Mouse (Mus musculus): ENCODE measurements around the gene Gpr157.
"Not testable (repeated sequence)": the region's sequence is repeated elsewhere in the genome, so short reads cannot be mapped to it uniquely, and the experiment has no call there.

Gene Gpr157

DNA sequence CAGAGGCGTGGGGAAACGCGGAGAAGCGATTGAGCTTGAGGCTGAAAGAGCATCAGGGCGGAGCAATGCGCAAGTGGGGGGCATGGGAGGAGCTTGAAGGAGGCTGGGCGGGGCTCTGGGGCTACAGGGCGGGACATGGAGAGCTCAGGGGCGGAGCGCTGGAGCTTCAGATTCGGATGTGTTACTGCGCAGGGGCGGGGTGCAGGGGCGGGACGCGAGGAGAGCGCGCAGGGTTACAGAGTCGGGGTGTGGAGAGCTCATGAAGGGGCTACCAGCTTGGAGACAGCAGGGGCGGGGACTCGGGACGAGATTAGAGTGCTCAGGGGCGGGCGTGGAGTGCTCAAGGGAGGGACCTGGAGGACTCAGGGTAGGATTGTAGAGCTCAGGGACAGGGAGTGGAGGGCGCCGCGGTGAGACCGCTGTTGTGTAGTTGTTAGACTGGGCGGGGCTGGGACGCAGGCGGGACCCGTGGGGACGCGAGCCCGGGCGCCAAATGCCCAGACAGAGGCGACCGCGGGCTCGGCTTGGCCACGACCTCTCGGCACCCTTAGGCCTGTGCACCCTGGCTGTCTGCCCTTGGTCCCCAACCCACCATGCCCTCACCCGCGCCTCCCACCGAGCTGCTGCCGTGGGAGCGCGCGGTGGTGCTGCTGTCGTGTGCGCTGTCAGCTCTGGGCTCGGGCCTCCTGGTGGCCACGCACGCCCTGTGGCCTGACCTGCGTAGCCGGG, at the start of gene Gpr157:
Gpr157 (plus strand) TSS at position 205 of the 729 bp plus-strand sequence.
- DNase-seq, result peak; percentile 97

DNA sequence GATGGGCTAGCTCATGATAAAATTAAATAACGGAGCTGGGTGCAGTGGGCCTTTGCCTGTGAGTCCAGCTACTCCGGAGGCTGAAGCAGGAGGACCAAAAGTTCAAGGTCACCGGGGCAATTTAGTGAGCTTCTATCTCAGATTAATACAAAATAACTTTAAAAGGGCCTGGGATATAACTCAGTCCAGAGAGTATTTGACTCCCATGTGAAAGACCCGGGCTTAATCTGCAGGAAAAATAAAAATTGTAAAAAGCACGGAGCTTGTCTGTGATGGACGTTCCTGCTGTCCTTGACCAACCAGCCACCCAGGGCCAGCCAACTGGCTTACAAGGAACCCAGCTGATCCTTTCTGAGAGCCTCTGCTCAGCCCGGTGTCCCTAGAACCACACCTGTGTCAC, 48.6 kb upstream of the Gpr157 start:
- no peak for DNase-seq

DNA sequence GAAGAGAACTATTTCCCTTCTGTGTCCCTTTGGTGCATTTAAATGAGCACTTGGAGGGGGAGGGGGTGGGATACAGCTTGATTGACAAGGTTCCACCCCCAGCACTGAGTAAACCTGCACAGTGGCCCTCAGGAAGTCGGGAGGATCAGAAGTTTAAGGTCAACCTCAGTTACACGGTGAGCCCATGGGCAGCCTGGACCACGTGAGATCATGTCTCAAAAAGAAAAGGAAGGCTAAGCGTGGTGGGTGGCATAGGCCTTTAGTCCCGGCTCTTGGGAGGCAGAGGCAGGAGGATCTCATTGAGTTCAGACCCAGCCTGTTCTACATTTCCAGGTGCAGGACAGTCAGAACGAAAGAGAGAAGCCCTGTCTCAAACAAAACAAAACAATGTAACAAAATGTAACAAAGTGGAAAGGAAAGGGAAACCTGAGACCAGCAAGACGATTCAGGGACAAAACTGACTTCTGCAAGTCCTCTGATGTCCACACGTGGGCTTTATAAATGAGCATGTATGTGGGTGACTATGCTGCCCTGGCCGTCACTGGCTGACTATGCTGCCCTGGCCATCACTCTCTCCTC, 47.1 kb upstream of the Gpr157 start:
- no peak for DNase-seq

DNA sequence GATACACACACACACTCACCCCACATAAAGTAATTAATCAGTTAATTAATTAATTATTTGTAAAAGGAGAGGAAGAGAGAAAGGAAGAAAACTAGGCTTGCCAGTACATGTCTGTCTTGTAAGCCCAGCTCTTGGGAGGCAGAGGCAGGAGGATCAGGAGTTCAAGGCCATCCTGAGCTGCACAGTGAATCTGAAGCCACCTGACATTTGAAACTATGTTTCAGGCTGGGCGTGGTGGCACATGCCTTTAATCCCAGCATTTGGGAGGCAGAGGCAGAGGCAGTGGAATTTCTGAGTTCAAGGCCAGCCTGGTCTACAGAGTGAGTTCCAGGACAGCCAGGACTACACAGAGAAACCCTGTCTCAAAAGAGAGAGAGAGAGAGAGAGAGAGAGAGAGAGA, 46.3 kb upstream of the Gpr157 start:
- DNase-seq, result not testable (repeated sequence)

DNA sequence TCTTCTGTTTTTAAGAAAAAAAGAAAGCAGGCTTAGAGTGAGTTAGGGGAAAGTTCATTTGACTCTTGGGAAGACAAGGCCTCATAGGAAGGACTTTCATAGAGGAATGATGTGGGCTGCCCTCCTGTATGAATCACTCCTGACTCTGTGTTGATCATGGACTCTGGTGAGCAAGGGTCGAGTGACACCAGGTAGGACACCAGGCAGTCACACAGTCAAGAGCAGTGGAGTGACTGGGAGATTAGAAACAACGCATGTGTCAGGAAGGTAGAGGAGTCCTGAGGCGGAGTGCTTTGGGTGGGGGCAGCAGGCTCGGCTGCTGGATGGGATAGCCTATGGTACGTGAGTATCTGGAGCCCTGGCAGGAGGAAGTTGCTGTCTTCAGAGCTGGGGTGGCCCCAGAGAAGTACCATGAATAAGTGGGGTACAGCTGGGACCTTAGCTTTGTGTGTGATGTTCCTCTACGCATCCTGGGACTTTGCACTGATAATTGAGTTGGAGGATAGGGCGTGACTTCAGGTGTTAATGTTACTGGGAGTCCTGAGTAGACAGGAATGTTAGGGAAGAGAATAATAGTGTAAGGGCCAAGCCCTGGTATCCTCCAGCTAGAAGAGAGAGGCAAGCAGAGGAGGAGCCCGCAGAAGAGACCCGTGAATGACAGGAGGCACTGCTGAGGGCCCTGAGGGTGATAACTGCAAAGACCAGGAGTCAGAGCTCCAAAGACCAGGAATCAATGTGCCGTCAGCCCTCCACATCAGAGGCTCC, 45.6 kb upstream of the Gpr157 start:
- DNase-seq, result no peak

DNA sequence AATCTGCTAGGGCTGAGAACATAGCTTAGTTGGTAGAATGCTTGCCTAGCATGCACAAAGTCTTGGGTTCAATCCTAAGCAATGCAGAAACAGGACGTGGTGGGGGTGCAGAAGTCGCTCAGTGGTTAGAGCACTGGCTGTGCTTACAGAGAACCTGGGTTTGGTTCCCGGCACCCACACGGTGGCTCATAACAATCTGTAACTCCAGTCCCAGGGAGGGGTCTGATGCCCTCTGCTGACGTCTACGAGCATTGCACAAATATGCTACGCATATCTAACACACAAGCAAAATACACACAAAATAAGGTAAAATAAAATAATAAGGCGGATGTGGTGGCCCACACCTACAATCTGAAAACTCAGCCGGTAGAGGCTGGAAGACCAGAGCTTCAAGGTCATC, 43.6 kb upstream of the Gpr157 start:
- no peak for DNase-seq

DNA sequence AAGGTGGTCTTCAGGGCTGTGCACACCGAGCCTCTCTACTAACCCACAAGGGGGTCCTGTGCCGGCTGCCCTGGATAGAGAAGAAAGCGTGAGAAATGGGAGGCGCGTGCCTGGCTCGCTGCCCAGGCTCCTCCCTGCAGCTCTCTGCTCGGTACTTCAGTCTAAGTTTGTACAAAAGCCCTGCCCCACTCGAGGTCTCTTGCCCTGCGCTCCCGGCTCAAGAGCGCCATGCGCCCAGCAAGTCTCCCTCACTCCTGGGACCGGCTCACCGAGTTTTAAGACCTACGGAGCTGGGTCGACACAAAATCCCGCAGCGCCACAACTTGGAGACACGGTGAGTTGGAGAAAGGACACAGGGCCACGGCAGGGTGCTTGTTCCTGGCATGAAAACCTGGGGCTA, 39.1 kb upstream of the Gpr157 start:
- peak; percentile 14 for DNase-seq

DNA sequence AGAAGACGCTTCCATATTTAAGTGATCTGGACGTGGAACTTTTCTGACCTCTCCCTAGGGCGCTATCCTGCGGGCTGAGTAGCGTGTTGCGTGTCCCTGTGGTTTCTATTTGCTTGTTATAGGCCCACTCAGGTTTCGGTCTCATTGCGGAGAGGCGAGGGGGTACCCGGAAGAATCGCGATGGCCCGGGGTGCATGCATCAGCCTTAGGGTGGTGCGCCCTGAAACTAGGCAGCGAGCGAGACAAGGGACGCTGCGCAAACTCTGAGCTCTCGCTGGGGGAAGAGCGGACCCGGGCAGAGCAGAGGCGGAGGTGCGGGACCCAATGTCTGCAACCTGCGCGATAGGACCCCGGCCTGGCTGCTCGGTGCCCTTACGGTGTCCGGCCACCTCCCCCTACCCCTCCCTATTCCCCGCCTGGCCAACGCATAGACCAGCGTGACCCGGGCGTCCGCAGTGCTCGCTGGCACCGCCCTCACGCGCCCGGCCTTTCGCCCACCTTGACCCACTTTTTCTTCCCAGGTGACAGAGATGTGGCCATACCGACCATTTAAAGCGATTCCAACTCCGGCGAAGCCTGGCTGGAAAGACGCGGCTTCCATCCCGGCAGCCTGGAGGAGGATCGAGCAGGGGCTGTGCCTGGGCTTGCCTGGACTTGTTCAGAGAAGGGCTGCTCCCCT, 38.5 kb upstream of the Gpr157 start:
- peak; percentile 30 for DNase-seq

DNA sequence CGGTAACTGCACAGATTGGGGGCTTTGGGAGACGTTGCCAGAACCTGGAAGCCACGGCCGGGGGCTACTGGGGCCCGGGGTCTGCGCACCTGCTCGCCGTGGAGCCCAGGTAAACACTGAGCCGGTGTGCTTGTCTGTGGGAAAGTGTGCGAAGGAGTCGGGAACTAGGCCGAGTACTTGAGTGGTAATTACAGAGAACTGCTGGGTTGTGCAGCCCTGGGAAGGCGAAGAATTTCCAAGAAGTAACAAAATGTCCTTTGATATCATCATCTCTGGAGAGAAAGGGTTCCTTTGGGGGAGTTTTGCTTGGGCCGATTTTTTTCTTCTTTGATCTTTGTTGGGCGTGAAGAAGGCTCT, 38.0 kb upstream of the Gpr157 start:
- no peak for DNase-seq

DNA sequence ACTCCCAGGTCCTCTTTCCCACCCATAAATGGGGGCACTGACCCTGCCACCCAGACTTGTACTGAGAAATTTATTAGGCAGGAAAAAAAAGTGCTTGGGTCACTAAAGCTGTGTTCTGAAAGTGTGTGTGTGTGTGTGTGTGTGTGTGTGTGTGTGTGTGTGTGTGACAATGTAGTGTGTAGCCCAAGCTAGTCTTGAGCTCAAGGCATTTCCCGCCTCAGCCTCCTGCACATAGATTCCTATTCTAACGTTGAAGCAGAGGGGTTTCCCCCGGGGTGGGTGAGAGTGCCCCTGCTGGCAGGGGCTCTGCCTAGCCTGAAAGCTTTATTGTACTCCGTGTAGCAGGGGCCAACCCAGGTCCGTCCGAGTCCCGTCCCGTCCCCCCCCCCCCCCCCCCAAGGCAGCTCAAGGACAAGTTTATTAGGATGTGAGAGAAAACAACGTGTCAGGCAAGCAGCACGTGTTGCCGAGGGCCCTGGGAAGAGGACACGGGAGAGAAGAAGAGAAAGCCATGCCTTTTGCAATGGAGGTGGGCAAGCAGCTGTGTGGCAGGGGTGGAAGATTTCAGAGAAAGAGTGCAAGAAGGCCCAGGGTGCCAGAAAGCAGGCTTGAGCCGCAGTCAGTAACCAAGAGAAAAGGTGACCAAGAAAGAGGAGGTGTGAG, 37.5 kb upstream of the Gpr157 start:
- DNase-seq, result no peak

DNA sequence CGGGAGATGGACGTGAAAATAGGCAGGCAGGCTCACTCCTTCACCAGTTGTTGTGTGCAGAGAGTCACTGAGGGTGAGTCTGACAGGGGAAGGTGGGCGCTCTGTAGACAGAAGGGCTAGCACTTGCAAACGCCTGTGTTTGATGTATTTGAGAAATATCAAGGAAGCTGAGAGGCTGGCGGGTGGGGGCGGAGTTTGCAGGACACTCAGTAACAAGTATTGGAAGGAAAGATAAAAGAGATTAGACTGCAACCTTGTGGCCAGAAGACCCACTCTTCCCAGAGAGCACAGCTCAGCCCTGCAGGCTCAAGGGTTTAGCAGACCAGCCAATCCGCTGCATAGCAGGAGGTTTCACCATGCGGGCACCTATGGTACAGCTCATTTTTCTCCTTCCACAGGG, 35.7 kb upstream of the Gpr157 start:
- no peak for DNase-seq

DNA sequence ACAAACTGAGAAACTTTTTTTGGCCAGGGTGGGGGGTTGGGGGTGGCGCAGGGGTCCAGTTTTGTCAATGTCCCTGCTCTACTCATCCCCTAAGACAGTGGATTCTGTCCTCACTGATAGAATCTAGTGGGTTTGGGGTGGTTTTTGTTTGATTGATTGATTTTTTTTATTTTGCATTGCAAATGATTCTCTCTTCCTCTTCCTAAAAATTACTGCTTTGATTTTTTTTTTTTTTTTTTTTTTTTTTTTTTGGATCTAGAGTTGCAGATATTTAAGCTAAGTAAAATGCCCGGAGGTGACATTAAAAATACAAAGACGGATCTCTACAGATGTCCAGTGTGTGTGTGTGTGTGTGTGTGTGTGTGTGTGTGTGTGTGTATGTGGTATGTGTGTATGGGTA, 34.8 kb upstream of the Gpr157 start:
- no peak for DNase-seq

DNA sequence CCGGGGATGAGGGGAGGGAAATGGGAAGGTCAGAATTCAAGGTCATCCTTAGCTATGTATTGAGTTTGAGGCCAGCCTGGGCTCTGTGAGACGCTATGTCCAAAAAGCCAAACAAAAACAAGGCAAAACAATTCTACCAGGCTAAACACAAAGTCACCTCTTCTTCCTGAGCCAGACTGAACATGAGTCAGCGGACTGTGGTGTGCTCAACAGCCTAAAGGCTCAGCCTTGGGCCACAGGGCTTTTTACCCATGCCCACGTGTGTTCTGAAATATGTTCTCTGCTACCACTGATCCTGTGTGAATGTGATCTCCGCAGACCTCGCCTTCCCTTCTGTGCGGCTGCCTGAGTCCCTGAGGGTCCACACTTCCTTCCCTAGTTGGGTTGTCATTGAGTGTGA, 31.0 kb upstream of the Gpr157 start:
- DNase-seq, result no peak

DNA sequence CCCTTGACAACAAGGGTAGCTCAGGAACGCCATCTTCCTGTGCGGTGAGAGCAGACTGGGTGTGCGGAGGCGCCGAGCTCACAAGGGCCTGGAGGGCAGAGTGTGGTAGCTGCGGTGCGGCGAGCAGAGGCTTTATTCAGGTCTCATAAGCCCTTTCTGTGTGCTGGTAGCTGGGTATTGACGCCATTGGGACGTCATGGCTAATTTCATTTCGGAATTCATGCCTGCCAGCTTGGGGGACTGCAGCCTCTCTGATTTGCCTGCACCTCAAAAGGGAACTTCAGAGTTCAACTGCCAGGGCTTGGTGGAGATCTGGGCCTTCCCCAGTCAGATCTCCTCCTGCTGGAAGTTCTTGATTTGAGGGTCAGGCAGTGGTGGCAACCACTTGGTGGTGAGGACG, 29.4 kb upstream of the Gpr157 start:
- DNase-seq, result no peak

DNA sequence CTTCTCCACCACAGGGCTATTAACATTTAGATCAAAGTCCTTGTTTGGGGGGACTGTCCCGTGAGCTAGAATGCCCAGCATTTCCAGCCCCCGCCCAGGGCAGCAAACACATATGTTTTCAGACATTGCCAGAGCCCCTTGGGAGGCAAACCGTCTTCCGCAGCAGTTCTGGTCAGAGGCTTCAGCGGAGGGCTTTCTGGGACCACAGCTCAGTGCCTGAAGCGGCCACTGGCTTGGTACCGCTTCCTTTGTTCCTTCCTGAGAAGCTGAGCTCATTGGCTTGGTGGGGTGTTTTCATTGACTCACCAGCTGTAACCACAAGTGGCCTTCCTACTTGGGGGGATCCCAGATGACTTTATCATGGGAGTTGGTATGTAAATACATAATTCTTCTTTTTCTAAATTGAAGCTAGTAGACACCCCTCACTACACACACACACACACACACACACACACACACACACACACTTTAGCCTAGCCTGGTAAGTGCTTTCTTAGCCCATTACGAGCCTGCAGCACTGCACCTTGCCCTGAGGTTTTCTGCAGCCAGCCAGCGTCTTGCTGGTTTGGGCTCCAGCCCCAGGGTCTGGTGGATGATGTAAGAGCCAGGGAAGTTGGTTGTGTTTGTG, 27.2 kb upstream of the Gpr157 start:
- DNase-seq, result no peak

DNA sequence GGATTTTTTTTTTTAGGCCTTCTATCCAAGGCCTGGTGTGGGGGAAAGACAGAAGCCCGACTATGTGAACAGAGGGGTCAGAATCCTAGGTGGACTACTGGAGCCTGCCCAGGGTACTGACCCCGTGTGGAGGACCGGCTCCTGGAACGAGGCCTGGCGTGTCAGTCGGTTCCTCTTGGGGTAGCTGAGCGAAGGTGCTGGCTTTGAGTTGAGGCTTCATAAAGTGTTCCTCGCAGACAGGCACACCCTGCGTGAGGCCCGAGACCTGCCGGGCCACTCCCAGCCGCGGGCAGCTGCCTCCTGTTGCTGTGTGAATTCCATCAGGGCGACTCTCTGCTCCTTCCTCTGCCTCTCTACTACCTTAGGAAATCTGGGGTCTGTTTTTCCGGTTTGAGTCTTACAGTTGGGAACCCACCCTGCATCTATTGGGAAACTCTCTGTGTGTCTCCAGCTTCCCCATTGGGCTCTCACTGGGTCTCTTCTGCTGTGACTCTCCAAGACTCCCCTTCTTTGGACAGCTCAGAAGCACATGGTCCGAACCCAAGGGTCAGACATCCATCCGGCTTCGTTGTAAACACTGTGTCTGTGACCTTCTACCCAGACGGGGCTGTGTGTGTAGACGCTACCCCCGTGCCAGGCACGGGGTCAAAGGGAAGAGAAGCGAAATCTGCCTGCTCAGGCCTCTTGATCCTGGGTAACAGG, 26.5 kb upstream of the Gpr157 start:
- DNase-seq, result no peak

DNA sequence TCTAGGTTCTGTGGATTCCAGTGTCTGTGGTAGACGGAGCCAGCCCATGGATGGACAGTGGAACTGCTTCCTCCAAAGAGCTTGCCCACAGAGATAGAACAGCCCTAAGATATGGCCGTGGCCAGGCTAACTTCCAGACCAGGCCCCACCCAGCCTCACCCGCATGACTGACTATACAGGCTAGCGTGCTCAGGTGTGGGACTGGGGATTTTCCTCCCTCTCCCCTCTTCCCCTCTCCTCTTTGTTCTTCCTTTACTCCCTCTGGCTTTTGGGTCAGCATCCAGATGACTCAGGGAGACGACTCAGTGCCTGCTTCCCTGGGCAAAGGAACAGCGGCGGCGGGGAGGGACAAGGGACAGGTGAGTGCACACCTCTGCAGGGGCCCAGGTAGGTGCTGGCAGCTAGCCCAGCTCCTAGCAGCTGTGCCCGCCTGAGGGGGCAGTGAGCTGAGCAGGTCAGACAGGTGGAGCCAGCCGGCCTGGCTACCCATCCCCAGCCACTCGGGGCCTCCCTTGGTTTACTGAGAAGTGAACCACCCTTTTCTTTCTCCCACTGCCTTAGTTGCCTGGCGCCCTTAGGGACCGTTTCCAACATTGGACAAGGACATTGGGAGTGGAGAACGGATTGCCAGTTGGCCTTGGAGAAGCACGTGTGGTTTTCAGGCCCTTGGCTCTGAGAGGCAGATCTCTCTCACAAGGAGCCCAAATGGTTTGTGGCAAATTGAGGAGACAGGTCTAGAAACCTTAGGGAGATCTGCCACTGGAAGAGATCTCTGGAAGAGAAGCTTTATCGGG, 25.5 kb upstream of the Gpr157 start:
- DNase-seq, result no peak

DNA sequence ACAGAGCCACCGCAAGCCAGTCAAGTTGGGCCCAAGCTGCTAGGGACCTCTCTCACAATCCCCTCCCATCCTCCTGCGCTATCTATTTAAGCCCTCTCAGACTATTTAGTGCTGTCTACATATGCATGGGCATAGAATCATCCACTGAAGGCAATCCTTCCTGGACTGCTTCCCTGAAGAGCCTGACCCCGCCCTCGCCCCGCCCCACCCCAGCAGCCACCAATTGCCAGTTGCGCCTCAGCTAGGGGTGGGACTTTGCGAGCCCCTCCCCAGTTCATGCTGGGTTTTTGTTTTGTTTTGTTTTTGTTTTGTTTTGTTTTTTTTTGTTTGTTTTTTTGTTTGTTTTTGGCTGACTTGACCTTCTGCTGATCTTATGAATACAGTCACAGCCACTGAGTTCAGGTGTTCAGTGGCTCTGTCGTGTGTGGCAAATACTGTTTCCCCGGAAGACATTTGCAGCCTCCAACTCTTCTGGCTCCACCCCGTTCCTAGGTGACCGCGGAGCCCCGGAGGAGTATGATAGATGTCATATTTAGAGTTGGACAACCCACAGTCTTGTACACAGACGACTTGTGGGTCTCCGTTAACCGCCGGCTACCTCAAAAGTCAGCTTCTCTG, 20.4 kb upstream of the Gpr157 start:
- no peak for DNase-seq

DNA sequence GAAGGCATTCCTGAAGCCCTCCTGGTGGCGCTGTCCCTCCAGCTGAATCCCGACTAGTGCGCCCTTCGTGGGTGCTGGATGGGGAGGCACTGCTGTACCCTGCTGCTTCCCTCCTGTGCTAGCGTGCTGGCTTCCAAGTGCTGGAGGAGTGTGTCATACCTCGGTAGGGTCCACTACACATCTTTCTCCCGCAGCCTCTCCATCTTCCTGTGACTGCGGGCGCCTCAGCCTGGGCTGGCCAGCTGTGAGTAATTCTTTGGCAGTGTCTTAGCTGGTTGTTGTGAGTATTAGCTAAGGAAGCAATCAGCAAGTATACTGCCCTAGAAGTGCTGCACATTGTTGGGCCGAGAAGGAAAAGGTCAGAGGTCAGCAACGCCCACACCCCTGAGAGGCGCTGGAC, 18.9 kb upstream of the Gpr157 start:
- no peak for DNase-seq

DNA sequence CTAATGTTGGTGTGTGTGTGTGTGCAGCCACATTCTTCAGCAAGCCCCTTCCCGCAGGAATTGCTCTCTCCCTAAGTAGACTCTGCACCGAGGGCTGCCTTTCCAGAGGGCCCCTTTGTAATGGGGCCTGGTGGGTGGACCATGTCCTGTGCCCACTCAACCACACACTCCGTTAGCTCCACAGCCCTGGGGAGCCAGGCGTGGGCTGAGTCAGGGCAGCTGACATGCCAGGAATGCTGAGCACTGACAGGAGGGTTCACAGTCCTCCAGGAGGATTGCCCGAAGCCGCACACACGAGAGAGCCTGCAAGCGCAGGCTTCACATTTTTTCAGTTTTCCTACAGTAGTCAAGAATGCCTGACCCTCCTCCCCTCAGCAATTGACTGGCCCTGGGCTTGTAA, 17.0 kb upstream of the Gpr157 start:
- no peak for DNase-seq

Data from thymus, postnatal 14 days (tissue).